ENCODE assay signal across 23 mouse cellular contexts in genomic region chr7:96859684-96860083, GRCm38 (mm10).
DNase-seq lines count a peak whose midpoint lies in the region; ATAC-seq lines count a peak whose summit lies in the region.
"Had no signal": no experiment of that assay in that cellular context is flagged by ENCODE, and none has a peak within 500 bp of the region (broad histone marks: within the 10 kb centered on the region; RNA-seq: fewer than 3 reads in every experiment).

No protein-coding gene starts in this region.

- 70% methylated on average over 5 of the region's 5 CpGs for WGBS in heart, embryonic 12.5 days
- WGBS in intestine, embryonic 14.5 days, result 83% methylated on average over 5 of the region's 5 CpGs
- WGBS in intestine, embryonic 16.5 days, result 77% methylated on average over 5 of the region's 5 CpGs
- 61% methylated on average over 5 of the region's 5 CpGs for WGBS in neural tube, embryonic 13.5 days
- WGBS in hindbrain, embryonic 16.5 days, result 73% methylated on average over 5 of the region's 5 CpGs

- no peak overlapping the region for H3K9ac ChIP-seq in heart, embryonic 12.5 days
- no peak overlapping the region for H3K9ac ChIP-seq in intestine, embryonic 14.5 days (ENCODE audit: low read length)
- H3K9ac ChIP-seq in intestine, embryonic 16.5 days (ENCODE audit: low read depth, low read length), result no peak overlapping the region
- H3K9ac ChIP-seq in neural tube, embryonic 13.5 days, result no peak overlapping the region
- H3K9ac ChIP-seq in hindbrain, embryonic 16.5 days (ENCODE audit: low read depth, low read length), result no peak overlapping the region
- H3K9ac ChIP-seq: embryonic facial prominence, embryonic 15.5 days had no signal

- H3K4me2 ChIP-seq in heart, embryonic 12.5 days, result no peak overlapping the region
- H3K4me2 ChIP-seq in intestine, embryonic 14.5 days (ENCODE audit: low read length), result no peak overlapping the region
- no peak overlapping the region for H3K4me2 ChIP-seq in intestine, embryonic 16.5 days (ENCODE audit: low read depth, low read length)
- no peak overlapping the region for H3K4me2 ChIP-seq in neural tube, embryonic 13.5 days
- no peak overlapping the region for H3K4me2 ChIP-seq in hindbrain, embryonic 16.5 days (ENCODE audit: low read length)
- H3K4me2 ChIP-seq: embryonic facial prominence, embryonic 15.5 days had no signal

- H3K27ac ChIP-seq in heart, embryonic 12.5 days (ENCODE audit: poor library complexity, severe bottlenecking), result peak overlapping the region; percentile 59; the same call in 1 of the 2 replicates
- peak overlapping the region; percentile 40; the same call in 1 of the 2 replicates for H3K27ac ChIP-seq in intestine, embryonic 14.5 days (ENCODE audit: low read depth)
- no peak overlapping the region for H3K27ac ChIP-seq in intestine, embryonic 16.5 days (ENCODE audit: low read length)
- 0 out of 2 replicates have a peak overlapping the region, but pooled peaks have one; percentile 34 for H3K27ac ChIP-seq in neural tube, embryonic 13.5 days (replicated peaks)
- H3K27ac ChIP-seq in hindbrain, embryonic 16.5 days (ENCODE audit: low read depth, low read length), result no peak overlapping the region
- H3K27ac ChIP-seq: embryonic facial prominence, embryonic 15.5 days; forebrain, embryonic 10.5 days had no signal

- DNase-seq in heart, postnatal 10 days, result no peak
- no peak for DNase-seq in intestine, embryonic 14.5 days (ENCODE audit: low spot score)
- DNase-seq in neural tube, embryonic 10.5 days (ENCODE audit: extremely low spot score, low spot score), result no peak
- DNase-seq: adrenal gland, postnatal 14 days; cerebellum, adult 11-12 months; cerebellum, adult 9-11 months; cerebellum, postnatal 36 days; gastrocnemius, postnatal 14 days; heart, postnatal 14 days; kidney, adult 18-20 months had no signal

- no peak for ATAC-seq in heart, embryonic 12.5 days (ENCODE audit: insufficient number of reproducible peaks, low FRiP score)
- ATAC-seq in intestine, embryonic 14.5 days (replicated peaks; ENCODE audit: low FRiP score, low TSS enrichment, low read depth), result no peak
- no peak for ATAC-seq in intestine, embryonic 16.5 days
- ATAC-seq in neural tube, embryonic 13.5 days (ENCODE audit: low read depth), result peak; percentile 21; the same call in 1 of the 2 replicates
- peak; percentile 25; the same call in 1 of the 2 replicates for ATAC-seq in hindbrain, embryonic 16.5 days
- no peak for ATAC-seq in frontal cortex, adult (ENCODE audit: low TSS enrichment)
- ATAC-seq: activated CD4-positive, CD25-positive, alpha-beta regulatory T cell, adult 4 months; forebrain, embryonic 16.5 days; inflammation-experienced regulatory T-cells, adult 6 months; Patski had no signal

- H3K27me3 ChIP-seq in heart, embryonic 12.5 days (replicated peaks), result no peaks in the 10 kb centered on the region; the same call in 1 of the 2 replicates
- no peaks in the 10 kb centered on the region for H3K27me3 ChIP-seq in intestine, embryonic 14.5 days (replicated peaks; ENCODE audit: control insufficient read depth, insufficient read depth, low read length)
- H3K27me3 ChIP-seq in intestine, embryonic 16.5 days (replicated peaks; ENCODE audit: control insufficient read depth, insufficient read depth, low read length), result no peaks in the 10 kb centered on the region
- no peaks in the 10 kb centered on the region for H3K27me3 ChIP-seq in neural tube, embryonic 13.5 days
- H3K27me3 ChIP-seq in hindbrain, embryonic 16.5 days (replicated peaks; ENCODE audit: control insufficient read depth, insufficient read depth, low read length), result 0 out of 2 replicates have a peak, but pooled peaks cover 2% of the 10 kb centered on the region
- H3K27me3 ChIP-seq: CH12.LX; embryonic facial prominence, embryonic 15.5 days; Patski had no signal

- intact Hi-C loops in heart, postnatal 10 days (cut with DNase I), result no loop called here

- H3K9me3 ChIP-seq in heart, embryonic 12.5 days (replicated peaks), result no peaks in the 10 kb centered on the region
- H3K9me3 ChIP-seq in intestine, embryonic 14.5 days (ENCODE audit: control insufficient read depth, low read length), result no peaks in the 10 kb centered on the region
- no peaks in the 10 kb centered on the region for H3K9me3 ChIP-seq in intestine, embryonic 16.5 days (ENCODE audit: control insufficient read depth, low read length)
- no peaks in the 10 kb centered on the region for H3K9me3 ChIP-seq in neural tube, embryonic 13.5 days
- no peaks in the 10 kb centered on the region for H3K9me3 ChIP-seq in hindbrain, embryonic 16.5 days (ENCODE audit: control insufficient read depth, low read length)
- H3K9me3 ChIP-seq: embryonic facial prominence, embryonic 15.5 days; forebrain, embryonic 10.5 days had no signal

- no peaks in the 10 kb centered on the region for H3K36me3 ChIP-seq in heart, embryonic 12.5 days
- 0 out of 2 replicates have a peak, but pooled peaks cover 1% of the 10 kb centered on the region for H3K36me3 ChIP-seq in intestine, embryonic 14.5 days (ENCODE audit: control insufficient read depth, insufficient read depth, low read length)
- H3K36me3 ChIP-seq in intestine, embryonic 16.5 days (ENCODE audit: control insufficient read depth, insufficient read depth, low read length), result no peaks in the 10 kb centered on the region
- H3K36me3 ChIP-seq in neural tube, embryonic 13.5 days, result peaks cover 3% of the 10 kb centered on the region; the same call in 1 of the 2 replicates
- no peaks in the 10 kb centered on the region for H3K36me3 ChIP-seq in hindbrain, embryonic 16.5 days (ENCODE audit: control insufficient read depth, insufficient read depth, low read length)

- H3K4me1 ChIP-seq in heart, embryonic 12.5 days (replicated peaks), result peaks cover 12% of the 10 kb centered on the region
- H3K4me1 ChIP-seq in intestine, embryonic 14.5 days (replicated peaks; ENCODE audit: control insufficient read depth, insufficient read depth, low read length), result peaks cover 10% of the 10 kb centered on the region
- H3K4me1 ChIP-seq in intestine, embryonic 16.5 days (ENCODE audit: control insufficient read depth, insufficient read depth, low read length), result no peaks in the 10 kb centered on the region
- peaks cover 20% of the 10 kb centered on the region for H3K4me1 ChIP-seq in neural tube, embryonic 13.5 days (replicated peaks)
- H3K4me1 ChIP-seq in hindbrain, embryonic 16.5 days (ENCODE audit: control insufficient read depth, insufficient read depth, low read depth, low read length), result no peaks in the 10 kb centered on the region

- H3K4me3 ChIP-seq in heart, embryonic 12.5 days, result no peak overlapping the region
- H3K4me3 ChIP-seq in intestine, embryonic 14.5 days (ENCODE audit: low read depth, low read length), result no peak overlapping the region
- H3K4me3 ChIP-seq in intestine, embryonic 16.5 days (ENCODE audit: low read length), result no peak overlapping the region
- H3K4me3 ChIP-seq in neural tube, embryonic 13.5 days, result no peak overlapping the region
- no peak overlapping the region for H3K4me3 ChIP-seq in hindbrain, embryonic 16.5 days (ENCODE audit: low read length)
- H3K4me3 ChIP-seq: embryonic facial prominence, embryonic 15.5 days; erythroblast, embryonic 14.5 days; forebrain, embryonic 10.5 days had no signal

Comparison
In these comparisons a context has a peak if more than half of its experiments do, and no peak if none do; other contexts are left out.
1. H3K27ac ChIP-seq: peak in heart, embryonic 12.5 days (single experiment), intestine, embryonic 14.5 days (single experiment) and neural tube, embryonic 13.5 days (single experiment); none in intestine, embryonic 16.5 days (single experiment) and hindbrain, embryonic 16.5 days (single experiment).
2. ATAC-seq: peak in neural tube, embryonic 13.5 days (single experiment) and hindbrain, embryonic 16.5 days (single experiment); none in heart, embryonic 12.5 days (single experiment), intestine, embryonic 14.5 days (single experiment), intestine, embryonic 16.5 days (single experiment) and frontal cortex, adult (single experiment).